Mouse (Mus musculus) lung, postnatal 0 days (tissue): Measurements from ENCODE around the gene Tab2.

Experiments used
- CTCF ChIP-seq: IDR thresholded peaks from 2 replicates; pipeline ENCODE4 v1.5.1; 2016; ENCODE audit warnings: antibody characterized with exemption, mild to moderate bottlenecking
- EP300 ChIP-seq: IDR thresholded peaks from 2 replicates; pipeline ENCODE4 v1.6.1; 2016; ENCODE audit warnings: antibody characterized with exemption, mild to moderate bottlenecking, control low read depth

DNA sequence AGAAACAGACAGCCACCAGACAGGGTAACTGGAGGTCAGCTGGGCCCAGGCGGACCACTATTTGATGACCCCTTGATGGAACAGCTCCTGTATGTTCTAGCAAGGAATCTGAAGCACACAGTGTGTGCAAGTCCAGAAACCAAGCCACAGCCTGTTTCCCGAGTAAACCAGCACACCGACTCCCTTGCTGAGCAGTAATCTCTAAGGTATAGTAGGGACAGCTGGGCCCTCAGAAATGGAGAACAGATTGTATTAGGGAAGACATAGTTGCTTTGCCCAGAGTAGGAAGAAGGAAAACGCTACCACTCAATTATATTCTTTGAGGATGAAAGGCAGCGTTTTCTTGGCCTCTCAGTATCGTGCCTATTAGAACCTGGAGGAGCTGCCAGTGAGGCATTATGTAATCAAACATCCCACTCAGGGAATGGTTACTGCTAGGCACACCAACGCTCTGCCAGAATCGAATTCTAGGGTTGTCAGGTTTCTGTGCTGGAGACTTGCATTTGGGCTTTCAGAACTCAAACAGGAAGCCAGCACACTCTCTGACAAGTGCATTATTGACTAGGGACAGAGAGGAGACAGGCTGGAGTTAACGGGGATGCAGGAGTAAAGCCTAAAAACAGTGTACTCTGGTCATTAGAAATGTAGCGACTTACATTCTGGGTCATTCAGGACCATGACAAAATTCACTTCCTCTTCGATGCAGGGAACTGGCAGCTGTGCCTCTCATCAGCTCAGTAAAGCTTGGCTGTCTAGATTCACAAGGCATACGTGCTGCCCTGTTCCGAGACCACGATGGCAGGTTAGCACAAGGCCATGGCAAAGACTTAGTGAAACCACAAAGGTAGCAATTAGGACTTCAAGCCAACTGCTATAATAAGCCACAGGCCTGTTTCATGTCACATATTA is 55.1 kb downstream of the Tab2 start:
- no peak for TF ChIP-seq CTCF
- no peak for TF ChIP-seq EP300
